In genomic region chr15:8967573-8968228, GRCm38 (mm10) we compare ENCODE assay signal across 10 mouse cellular contexts. TPM values are rescaled to one million over a fixed set of nuclear protein-coding genes. Genes with fewer than 3 reads are reported as not detected.
A peak's percentile ranks its signal among the peaks of the same experiment; 100 is the strongest.
DNase-seq lines count a peak whose midpoint lies in the region; ATAC-seq lines count a peak whose summit lies in the region.
"Had no signal": no experiment of that assay in that cellular context is flagged by ENCODE, and none has a peak within 500 bp of the region (broad histone marks: within the 10 kb centered on the region; RNA-seq: fewer than 3 reads in every experiment).

Gene Ranbp3l, plus strand, starts transcription at chr15:8967949.

- no peak within 1 kb of the TSS for H3K27ac ChIP-seq in heart, embryonic 12.5 days (ENCODE audit: poor library complexity, severe bottlenecking)
- H3K27ac ChIP-seq in heart, embryonic 10.5 days: no peak within 1 kb of the TSS
- H3K27ac ChIP-seq in brown adipose tissue, adult 24 weeks (replicated peaks; ENCODE audit: low read depth, low read length): no peak within 1 kb of the TSS
- no peak within 1 kb of the TSS for H3K27ac ChIP-seq in heart, embryonic 16.5 days (ENCODE audit: low read length)
- no peak within 1 kb of the TSS; the same call in 1 of the 2 replicates for H3K27ac ChIP-seq in midbrain, embryonic 13.5 days
- H3K27ac ChIP-seq: heart, adult 2 months had no signal

- H3K4me3 ChIP-seq in heart, embryonic 12.5 days: no peak within 1 kb of the TSS
- H3K4me3 ChIP-seq in heart, embryonic 10.5 days: no peak within 1 kb of the TSS
- H3K4me3 ChIP-seq in brown adipose tissue, adult 24 weeks (ENCODE audit: insufficient read depth, low read depth, low read length): peak within 1 kb of the TSS; percentile 45
- peak within 1 kb of the TSS; percentile 35 for H3K4me3 ChIP-seq in heart, embryonic 16.5 days (ENCODE audit: low read length)
- H3K4me3 ChIP-seq in midbrain, embryonic 13.5 days (replicated peaks): peak within 1 kb of the TSS; percentile 4; the same call in 1 of the 2 replicates
- H3K4me3 ChIP-seq: heart, adult 2 months had no signal

- no peaks in the 10 kb centered on the region for H3K9me3 ChIP-seq in heart, embryonic 12.5 days (replicated peaks)
- H3K9me3 ChIP-seq in heart, embryonic 10.5 days: no peaks in the 10 kb centered on the region
- no peaks in the 10 kb centered on the region for H3K9me3 ChIP-seq in heart, embryonic 16.5 days (replicated peaks; ENCODE audit: control insufficient read depth, low read length)
- H3K9me3 ChIP-seq in midbrain, embryonic 13.5 days: no peaks in the 10 kb centered on the region
- H3K9me3 ChIP-seq: G1E had no signal

- DNase-seq in heart, embryonic 10.5 days (ENCODE audit: low spot score): no peak
- DNase-seq in layer of hippocampus, postnatal 36 days: peak; percentile 10 to 24
- no peak for DNase-seq in adrenal gland, adult (ENCODE audit: inconsistent age in 2 of 2, low spot score in 1 of 2)
- DNase-seq in spleen, adult 18-20 months: no peak

- ATAC-seq in heart, embryonic 12.5 days (ENCODE audit: insufficient number of reproducible peaks, low FRiP score): no peak
- ATAC-seq in heart, embryonic 16.5 days (replicated peaks; ENCODE audit: extremely low read depth, insufficient read depth, low FRiP score): no peak
- ATAC-seq in midbrain, embryonic 13.5 days: peak; percentile 70

- H3K27me3 ChIP-seq in heart, embryonic 12.5 days (replicated peaks): no peaks in the 10 kb centered on the region
- no peaks in the 10 kb centered on the region for H3K27me3 ChIP-seq in heart, embryonic 10.5 days (ENCODE audit: insufficient read depth, poor library complexity, severe bottlenecking)
- H3K27me3 ChIP-seq in heart, embryonic 16.5 days (ENCODE audit: control insufficient read depth, insufficient read depth, low read length): no peaks in the 10 kb centered on the region
- no peaks in the 10 kb centered on the region for H3K27me3 ChIP-seq in midbrain, embryonic 13.5 days

- H3K36me3 ChIP-seq in heart, embryonic 12.5 days: no peaks in the 10 kb centered on the region
- H3K36me3 ChIP-seq in heart, embryonic 10.5 days: no peaks in the 10 kb centered on the region
- H3K36me3 ChIP-seq in heart, embryonic 16.5 days (ENCODE audit: control insufficient read depth, insufficient read depth): no peaks in the 10 kb centered on the region
- no peaks in the 10 kb centered on the region for H3K36me3 ChIP-seq in midbrain, embryonic 13.5 days
- H3K36me3 ChIP-seq: G1E had no signal

- H3K4me1 ChIP-seq in heart, embryonic 12.5 days (replicated peaks): no peaks in the 10 kb centered on the region
- no peaks in the 10 kb centered on the region for H3K4me1 ChIP-seq in heart, embryonic 10.5 days
- H3K4me1 ChIP-seq in brown adipose tissue, adult 24 weeks (ENCODE audit: control insufficient read depth, insufficient read depth, insufficient read length, low read length): no peaks in the 10 kb centered on the region
- H3K4me1 ChIP-seq in heart, embryonic 16.5 days (ENCODE audit: control insufficient read depth, insufficient read depth, low read length): no peaks in the 10 kb centered on the region
- H3K4me1 ChIP-seq in midbrain, embryonic 13.5 days (replicated peaks): peaks cover 10% of the 10 kb centered on the region

- WGBS in heart, embryonic 12.5 days: 64% methylated on average over 18 of the region's 18 CpGs
- WGBS in heart, embryonic 10.5 days: 69% methylated on average over 18 of the region's 18 CpGs
- 55% methylated on average over 18 of the region's 18 CpGs for WGBS in heart, embryonic 16.5 days
- 58% methylated on average over 18 of the region's 18 CpGs for WGBS in midbrain, embryonic 13.5 days

- H3K9ac ChIP-seq in heart, embryonic 12.5 days: no peak within 1 kb of the TSS
- no peak within 1 kb of the TSS for H3K9ac ChIP-seq in heart, embryonic 16.5 days (ENCODE audit: low read length)
- peak within 1 kb of the TSS; percentile 49; the same call in 1 of the 2 replicates for H3K9ac ChIP-seq in midbrain, embryonic 13.5 days (replicated peaks)

- H3K4me2 ChIP-seq in heart, embryonic 12.5 days: peak within 1 kb of the TSS; percentile 25
- peak within 1 kb of the TSS; percentile 53 for H3K4me2 ChIP-seq in heart, embryonic 16.5 days (ENCODE audit: low read depth, low read length)
- peak within 1 kb of the TSS; percentile 39 for H3K4me2 ChIP-seq in midbrain, embryonic 13.5 days (replicated peaks)

RNA-seq across cellular contexts. Expression of gene Ranbp3l, which starts in this region (rescaled TPM):
- 0.36 and 0.63 TPM in 2 replicates for polyA plus RNA-seq in heart, embryonic 12.5 days (2016; fragmentation: Nextera tagmentation; extraction: Ambion mirVana)
- 0.12 and 0.28 TPM in 2 replicates for polyA plus RNA-seq in heart, embryonic 10.5 days (2016; fragmentation: Nextera tagmentation; extraction: Ambion mirVana)
- polyA plus RNA-seq in brown adipose tissue, adult 24 weeks (2012; ENCODE audit: insufficient read depth, insufficient read length, missing spikeins): 0.88 and 1.2 TPM in 2 replicates
- 0.18 and 0.35 TPM in 2 replicates for polyA plus RNA-seq in heart, embryonic 16.5 days (2015; fragmentation: Nextera tagmentation; extraction: Ambion mirVana)
- 1 to 10 TPM; 6.1 to 9.9 TPM for total RNA-seq in layer of hippocampus, postnatal 36 days (2021)
- polyA plus RNA-seq in midbrain, embryonic 13.5 days (2015; fragmentation: Nextera tagmentation; extraction: Ambion mirVana): 12.7 and 13.7 TPM in 2 replicates
- total RNA-seq: heart, adult 2 months had no signal
- polyA plus RNA-seq: G1E had no signal

Comparison
In these comparisons a context has a peak if more than half of its experiments do, and no peak if none do; other contexts are left out.
1. H3K4me3 ChIP-seq: peak in brown adipose tissue, adult 24 weeks (single experiment), heart, embryonic 16.5 days (single experiment) and midbrain, embryonic 13.5 days (single experiment); none in heart, embryonic 12.5 days (single experiment) and heart, embryonic 10.5 days (single experiment).
2. DNase-seq: peak in layer of hippocampus, postnatal 36 days (2 of 2); none in heart, embryonic 10.5 days (single experiment), adrenal gland, adult (0 of 2) and spleen, adult 18-20 months (0 of 2).
3. Peak in every context shown above with its lines, with median percentiles within 50 percentile points of each other: H3K4me2 ChIP-seq.